Mouse (Mus musculus) liver, embryonic 14.5 days (tissue): ENCODE data around the gene Slc26a8.

Experiments used
- CTCF ChIP-seq: IDR thresholded peaks from 2 replicates; pipeline ENCODE4 v1.5.1; 2016; ENCODE audit warnings: antibody characterized with exemption, low read depth, control low read depth
- EP300 ChIP-seq: IDR thresholded peaks from 2 replicates; pipeline ENCODE4 v1.6.1; 2016; ENCODE audit warnings: antibody characterized with exemption, low read depth

DNA sequence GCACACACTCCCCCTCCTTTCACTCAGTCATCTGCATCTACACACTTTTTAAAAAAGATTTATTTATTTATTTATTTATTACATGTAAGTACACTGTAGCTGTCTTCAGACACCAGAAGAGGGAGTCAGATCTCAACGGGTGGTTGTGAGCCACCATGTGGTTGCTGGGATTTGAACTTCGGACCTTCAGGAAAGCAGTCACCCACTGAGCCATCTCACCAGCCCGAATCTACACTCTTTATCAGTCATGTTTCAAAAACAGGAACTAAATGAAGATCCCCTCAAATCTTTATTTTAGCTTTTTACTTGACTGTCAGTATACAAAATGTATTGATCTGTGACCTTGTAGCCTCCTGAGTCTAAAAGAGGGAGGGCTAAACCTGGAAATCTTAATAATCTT, 80.5 kb downstream of the Slc26a8 start:
- TF ChIP-seq CTCF (0 out of 2 replicates have a peak, but pooled peaks have one; percentile 11), EP300 (no peak)
